Mouse (Mus musculus) hindbrain, embryonic 11.5 days (tissue): ENCODE data around the gene Ccnf. TPM values are rescaled to one million over a fixed set of nuclear protein-coding genes. Genes with fewer than 3 reads are reported as not detected.
A peak's percentile ranks its signal among the peaks of the same experiment; 100 is the strongest.

Experiments
- ATAC-seq: fragments of 200-750 bp; cut with Nextera tagmentation; 2 replicates; pipeline ENCODE4 v1.8.0; 2017; ENCODE audit warnings: mild to moderate bottlenecking, moderate TSS enrichment, moderate library complexity; ENCODE audit not compliant: low FRiP score
- DNase-seq: peaks from one replicate; pipeline ENCODE4 v3.0.0-alpha.2; 2015; ENCODE audit warnings: low spot score
- H3K27ac ChIP-seq: fragments of 300-500 bp; sonication (generic); 2 replicates; pipeline ENCODE4 v1.5.1; 2014; ENCODE audit warnings: mild to moderate bottlenecking, low read depth, low read length
- H3K27me3 ChIP-seq: fragments of 300-500 bp; sonication (generic); 2 replicates; pipeline ENCODE4 v1.6.1; 2014; ENCODE audit warnings: mild to moderate bottlenecking, low read length, moderate library complexity, mixed read lengths; ENCODE audit not compliant: control insufficient read depth, insufficient read depth
- H3K36me3 ChIP-seq: fragments of 300-500 bp; sonication (generic); 2 replicates; pipeline ENCODE4 v1.6.1; 2014; ENCODE audit warnings: mild to moderate bottlenecking, low read length, moderate library complexity, mixed read lengths; ENCODE audit not compliant: control insufficient read depth, insufficient read depth
- H3K4me1 ChIP-seq: fragments of 300-500 bp; sonication (generic); replicated peaks from 2 replicates; pipeline ENCODE4 v1.6.1; 2014; ENCODE audit warnings: low read length, mixed read lengths; ENCODE audit not compliant: control insufficient read depth, insufficient read depth
- H3K4me2 ChIP-seq: fragments of 300-500 bp; sonication (generic); replicated peaks from 2 replicates; pipeline ENCODE4 v1.6.1; 2014; ENCODE audit warnings: mild to moderate bottlenecking, low read depth, low read length
- H3K4me3 ChIP-seq: fragments of 300-500 bp; sonication (generic); 2 replicates; pipeline ENCODE4 v1.5.1; 2014; ENCODE audit warnings: low read depth, low read length
- H3K9ac ChIP-seq: fragments of 300-500 bp; sonication (generic); 2 replicates; pipeline ENCODE4 v1.6.1; 2014; ENCODE audit warnings: low read depth, low read length
- H3K9me3 ChIP-seq: fragments of 300-500 bp; sonication (generic); 2 replicates; pipeline ENCODE4 v1.6.1; 2016; ENCODE audit warnings: low read length; ENCODE audit not compliant: control insufficient read depth
- WGBS: fragments of 180-500 bp; shearing (Covaris S2); extraction: QIAGEN DNeasy Blood & Tissue Kit; methylation state at CpG from one replicate; pipeline ENCODE4 v1.1.7; 2014; 5-methylcytosine and 5-hydroxymethylcytosine counted together
- polyA plus RNA-seq: library from polyadenylated mRNA; unstranded; fragments of >200 nt; fragmentation: Nextera tagmentation; extraction: Ambion mirVana; gene quantifications from 2 replicates; pipeline ENCODE4 v1.2.1, GENCODE M21; 2014

Gene Ccnf
- polyA plus RNA-seq, 1 experiment from 2014 or later, result 63.6 TPM

GRCm38 (mm10) chr17:24201092-24201491 lies 50.2 kb downstream of the Ccnf start:
- no peaks in the 10 kb centered on the region for H3K36me3 ChIP-seq
- no peak for DNase-seq
- H3K27ac ChIP-seq, result no peak overlapping the region
- ATAC-seq, result no peak
- H3K4me3 ChIP-seq, result no peak overlapping the region
- no peak overlapping the region for H3K9ac ChIP-seq
- H3K9me3 ChIP-seq, result no peaks in the 10 kb centered on the region
- H3K4me2 ChIP-seq, result no peak overlapping the region
- WGBS, result 86% methylated on average over 4 of the region's 4 CpGs
- H3K4me1 ChIP-seq, result peaks cover 6% of the 10 kb centered on the region
- peaks cover 2% of the 10 kb centered on the region; the same call in 1 of the 2 replicates for H3K27me3 ChIP-seq

GRCm38 (mm10) chr17:24199741-24200140 lies 51.5 kb downstream of the Ccnf start:
- no peak overlapping the region for H3K4me2 ChIP-seq
- no peak overlapping the region for H3K9ac ChIP-seq
- H3K27me3 ChIP-seq, result no peaks in the 10 kb centered on the region
- H3K4me1 ChIP-seq, result 0 out of 2 replicates have a peak, but pooled peaks cover under 1% of the 10 kb centered on the region
- ATAC-seq (no peak), DNase-seq (no peak)
- H3K27ac ChIP-seq, result no peak overlapping the region
- H3K9me3 ChIP-seq, result no peaks in the 10 kb centered on the region
- WGBS, result 70% methylated on average over 4 of the region's 4 CpGs
- H3K4me3 ChIP-seq, result no peak overlapping the region
- H3K36me3 ChIP-seq, result no peaks in the 10 kb centered on the region

- ATAC-seq (no peak), DNase-seq (no peak)
- Histone ChIP-seq H3K9ac (0 out of 2 replicates have a peak overlapping the region, but pooled peaks have one; percentile 27), H3K9me3 (no peaks in the 10 kb centered on the region), H3K4me3 (no peak overlapping the region), H3K27me3 (no peaks in the 10 kb centered on the region), H3K4me1 (no peaks in the 10 kb centered on the region), H3K27ac (no peak overlapping the region), H3K36me3 (no peaks in the 10 kb centered on the region), H3K4me2 (no peak overlapping the region)
- 66% methylated on average over 4 of the region's 4 CpGs for WGBS
Observed at GRCm38 (mm10) chr17:24199252-24199651, 52.0 kb downstream of the Ccnf start.

GRCm38 (mm10) chr17:24197032-24197824 lies 54.1 kb downstream of the Ccnf start:
- H3K27ac ChIP-seq, result no peak overlapping the region
- WGBS, result 64% methylated on average over 15 of the region's 15 CpGs

GRCm38 (mm10) chr17:24195349-24195748 lies 55.9 kb downstream of the Ccnf start:
- ATAC-seq (no peak), DNase-seq (no peak)
- Histone ChIP-seq H3K9ac (no peak overlapping the region), H3K4me1 (no peaks in the 10 kb centered on the region), H3K4me3 (no peak overlapping the region), H3K36me3 (no peaks in the 10 kb centered on the region), H3K4me2 (no peak overlapping the region), H3K27ac (no peak overlapping the region), H3K9me3 (no peaks in the 10 kb centered on the region), H3K27me3 (no peaks in the 10 kb centered on the region)
- 61% methylated on average over 2 of the region's 2 CpGs for WGBS

More at GRCm38 (mm10) chr17:24197032-24197824, 54.1 kb downstream of the Ccnf start:
- no peak overlapping the region for H3K4me2 ChIP-seq
- no peak overlapping the region for H3K9ac ChIP-seq
- H3K9me3 ChIP-seq, result no peaks in the 10 kb centered on the region
- DNase-seq (no peak), ATAC-seq (no peak)
- H3K36me3 ChIP-seq, result no peaks in the 10 kb centered on the region
- H3K4me3 ChIP-seq, result no peak overlapping the region
- no peaks in the 10 kb centered on the region for H3K27me3 ChIP-seq
- H3K4me1 ChIP-seq, result no peaks in the 10 kb centered on the region

- DNase-seq, result no peak
- Histone ChIP-seq H3K4me2 (no peak overlapping the region), H3K27ac (no peak overlapping the region), H3K9me3 (no peaks in the 10 kb centered on the region), H3K4me3 (no peak overlapping the region), H3K9ac (no peak overlapping the region), H3K36me3 (no peaks in the 10 kb centered on the region), H3K4me1 (no peaks in the 10 kb centered on the region), H3K27me3 (no peaks in the 10 kb centered on the region)
- WGBS, result 86% methylated on average over 5 of the region's 5 CpGs
- ATAC-seq, result no peak
Observed at GRCm38 (mm10) chr17:24193769-24194168, 57.5 kb downstream of the Ccnf start.

- no peaks in the 10 kb centered on the region for H3K9me3 ChIP-seq
- no peaks in the 10 kb centered on the region for H3K36me3 ChIP-seq
- no peaks in the 10 kb centered on the region for H3K4me1 ChIP-seq
- DNase-seq, result no peak
- H3K27ac ChIP-seq, result no peak overlapping the region
- H3K27me3 ChIP-seq, result no peaks in the 10 kb centered on the region
- no peak for ATAC-seq
- WGBS, result 89% methylated on average over 8 of the region's 8 CpGs
- H3K9ac ChIP-seq, result no peak overlapping the region
- no peak overlapping the region for H3K4me3 ChIP-seq
- no peak overlapping the region for H3K4me2 ChIP-seq
Observed at GRCm38 (mm10) chr17:24193268-24193667, 58.0 kb downstream of the Ccnf start.

GRCm38 (mm10) chr17:24192848-24193247 lies 58.4 kb downstream of the Ccnf start:
- H3K4me1 ChIP-seq, result no peaks in the 10 kb centered on the region
- H3K36me3 ChIP-seq, result no peaks in the 10 kb centered on the region
- WGBS, result 86% methylated on average over 8 of the region's 8 CpGs
- ATAC-seq (no peak), DNase-seq (no peak)
- H3K9ac ChIP-seq, result no peak overlapping the region
- no peak overlapping the region for H3K27ac ChIP-seq
- no peaks in the 10 kb centered on the region for H3K27me3 ChIP-seq
- no peak overlapping the region for H3K4me2 ChIP-seq
- H3K9me3 ChIP-seq, result no peaks in the 10 kb centered on the region
- no peak overlapping the region for H3K4me3 ChIP-seq

GRCm38 (mm10) chr17:24191481-24191880 lies 59.8 kb downstream of the Ccnf start:
- Histone ChIP-seq H3K9ac (no peak overlapping the region), H3K36me3 (no peaks in the 10 kb centered on the region), H3K4me2 (no peak overlapping the region), H3K27ac (no peak overlapping the region), H3K4me1 (no peaks in the 10 kb centered on the region), H3K4me3 (no peak overlapping the region), H3K9me3 (no peaks in the 10 kb centered on the region), H3K27me3 (no peaks in the 10 kb centered on the region)
- no peak for ATAC-seq
- 87% methylated on average over 4 of the region's 4 CpGs for WGBS
- no peak for DNase-seq
